Mouse (Mus musculus) Patski (cell line): ENCODE results near the gene Grk5. TPM values are rescaled to one million over a fixed set of nuclear protein-coding genes. Genes with fewer than 3 reads are reported as not detected.

Experiments used
- ATAC-seq: fragments of 100-300 bp; one replicate; pipeline ENCODE4 v1.8.0; 2021
- CTCF ChIA-PET: fragments of 350-600 bp; sonication (Branson Sonifier 250); formaldehyde crosslinking; loops from one replicate; lab custom pipeline; 2022; ENCODE audit warnings: inconsistent platforms; lab: Charles Lee
- POLR2A ChIA-PET: fragments of 350-600 bp; sonication (Branson Sonifier 250); formaldehyde crosslinking; loops from one replicate; lab custom pipeline; 2022; ENCODE audit warnings: antibody characterized with exemption, inconsistent platforms; lab: Charles Lee
- DNase-seq: peaks from one replicate; pipeline ENCODE4 v3.0.0-alpha.2; 2011; ENCODE audit warnings: low read depth, low spot score
- H3K27me3 ChIP-seq: fragments of 371-371 bp; one replicate; pipeline ENCODE4 v1.5.1; 2021
- CTCF ChIP-seq: fragments of 100-300 bp; IDR thresholded peaks from one replicate; pipeline ENCODE4 v1.5.1; 2021
- in situ Hi-C: fragments of 300-500 bp; cut with MboI; formaldehyde crosslinking; loops from 3 replicates; pipeline ENCODE4 v1.11.1; 2018; ENCODE audit warnings: low pct_unique_long_range_greater_than_20kb, mixed read lengths
- polyA plus RNA-seq: library from polyadenylated mRNA; unstranded; gene quantifications from one replicate; pipeline ENCODE4 v1.2.3, GENCODE M21; 2021

The Grk5 gene
- polyA plus RNA-seq, 1 experiment from 2014 or later: 13.8 TPM

GRCm38 (mm10) chr19:61084149-61084940, 194.8 kb downstream of the Grk5 start:
- H3K27me3 ChIP-seq: no peaks in the 10 kb centered on the region
- CTCF ChIA-PET: interaction anchor here (0.8 to 5.3 kb wide), 25 partner anchors 10 to 259 kb away, joined by 3 to 66 read pairs (median 4); partner anchors contain the start of genes Grk5 and Prdx3
- in situ Hi-C loops: no loop called here
- DNase-seq: peak; percentile 33
- TF ChIP-seq CTCF: peak; percentile 96
- ATAC-seq: peak; percentile 26
- POLR2A ChIA-PET: interaction anchor here (0.6 to 1.2 kb wide), 2 partner anchors 195 to 236 kb away, joined by 4 to 5 read pairs; partner anchors contain the start of gene Grk5

- in situ Hi-C loops: loop anchor here (5.0 kb wide), 1 partner anchor 198 kb away; the partner anchor contains the start of gene Grk5
- ChIA-PET POLR2A (interaction anchor here (0.6 kb wide), 1 partner anchor 237 kb away, joined by 4 read pairs; no protein-coding TSS in a partner anchor), CTCF (interaction anchor here (0.8 to 5.3 kb wide), 19 partner anchors 9 to 251 kb away, joined by 3 to 66 read pairs (median 4); partner anchors contain the start of genes Grk5 and Prdx3)
- ATAC-seq (no peak), DNase-seq (no peak)
- no peak for TF ChIP-seq CTCF
- H3K27me3 ChIP-seq: no peaks in the 10 kb centered on the region
Measured at GRCm38 (mm10) chr19:61085217-61085616, 195.7 kb downstream of the Grk5 start.

DNA sequence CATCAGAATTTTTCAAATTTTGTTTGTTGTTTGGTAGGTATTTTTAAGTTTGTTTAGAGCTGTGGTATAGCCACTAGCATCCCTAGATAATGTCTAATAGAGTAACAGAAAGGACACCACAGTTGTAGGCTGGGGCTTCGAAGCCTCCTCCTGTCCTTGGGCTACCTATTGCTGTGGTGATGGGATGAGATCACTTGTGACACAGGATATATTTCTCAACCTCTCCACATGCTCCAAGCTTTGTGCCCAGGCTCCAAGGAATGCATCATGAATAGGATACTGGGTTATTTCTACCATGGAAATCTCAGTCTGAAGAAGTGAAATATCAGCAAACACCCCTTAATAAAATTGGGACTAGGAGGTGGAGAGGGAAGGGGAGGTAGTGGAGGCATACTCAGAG, 198.2 kb downstream of the Grk5 start:
- no peak for TF ChIP-seq CTCF
- in situ Hi-C loops: loop anchor here (5.0 kb wide), 1 partner anchor 200 kb away; the partner anchor contains the start of gene Grk5
- POLR2A ChIA-PET: no interaction called here
- ATAC-seq (no peak), DNase-seq (no peak)
- CTCF ChIA-PET: interaction anchor here (1.2 to 5.3 kb wide), 5 partner anchors 10 to 205 kb away, joined by 4 to 66 read pairs (median 8); partner anchors contain the start of gene Grk5
- no peaks in the 10 kb centered on the region for H3K27me3 ChIP-seq

GRCm38 (mm10) chr19:61089001-61089400, 199.5 kb downstream of the Grk5 start:
- in situ Hi-C loops: loop anchor here (5.0 kb wide), 1 partner anchor 202 kb away; the partner anchor contains the start of gene Grk5
- no peak for TF ChIP-seq CTCF
- ChIA-PET POLR2A (no interaction called here), CTCF (interaction anchor here (1.4 to 3.8 kb wide), 3 partner anchors 9 to 210 kb away, joined by 5 to 19 read pairs (median 8); partner anchors contain the start of gene Grk5)
- no peaks in the 10 kb centered on the region for H3K27me3 ChIP-seq
- DNase-seq (no peak), ATAC-seq (no peak)

DNA sequence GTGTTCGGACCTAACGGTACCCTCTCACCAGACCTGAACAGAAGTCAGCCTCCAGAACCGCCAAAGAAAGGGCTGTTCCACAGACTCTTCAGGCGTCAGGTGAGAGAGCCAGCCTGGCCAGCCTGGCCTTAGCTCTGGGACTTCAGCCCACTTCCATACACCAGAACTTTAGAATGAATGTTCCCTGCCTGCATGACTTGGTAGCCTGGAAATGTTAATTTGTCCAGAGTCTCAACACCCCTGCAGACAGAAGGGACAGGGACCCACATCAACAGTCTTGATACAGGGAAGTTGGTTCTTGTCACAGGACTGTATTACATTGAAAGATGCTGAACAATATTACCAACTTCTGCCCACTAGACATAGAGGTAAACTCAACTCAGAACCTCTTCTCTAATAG, 201.0 kb downstream of the Grk5 start:
- no peak for TF ChIP-seq CTCF
- H3K27me3 ChIP-seq: no peaks in the 10 kb centered on the region
- no peak for ATAC-seq
- in situ Hi-C loops: no loop called here
- no peak for DNase-seq
- CTCF ChIA-PET: interaction anchor here (0.9 to 3.8 kb wide), 3 partner anchors 147 to 207 kb away, joined by 3 to 19 read pairs (median 3); partner anchors contain the start of gene Grk5
- POLR2A ChIA-PET: no interaction called here

DNA sequence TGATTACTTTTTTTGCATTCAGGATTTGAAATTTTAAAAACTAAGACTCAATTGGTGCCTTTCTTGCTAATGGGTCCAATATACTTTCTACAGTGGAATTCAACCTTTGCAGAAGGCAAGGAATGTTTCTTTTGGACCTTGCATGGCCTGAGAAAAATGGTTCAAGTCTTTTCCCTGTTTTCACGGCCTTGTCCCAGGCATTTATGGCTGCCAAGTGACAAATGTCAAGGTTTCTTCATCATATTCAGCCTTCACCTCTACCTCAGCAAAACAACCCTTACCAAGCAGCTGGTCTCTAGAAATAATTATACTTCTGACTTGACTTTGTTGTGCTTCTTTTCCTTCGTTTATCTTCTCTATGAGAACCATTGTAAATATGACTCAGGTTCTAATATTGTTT, 207.2 kb downstream of the Grk5 start:
- no peak for DNase-seq
- CTCF ChIA-PET: interaction anchor here (1.7 kb wide), 2 partner anchors 216 to 222 kb away, joined by 4 to 5 read pairs; partner anchors contain the start of gene Prdx3
- H3K27me3 ChIP-seq: no peaks in the 10 kb centered on the region
- no peak for ATAC-seq
- POLR2A ChIA-PET: no interaction called here
- no peak for TF ChIP-seq CTCF
- in situ Hi-C loops: no loop called here

GRCm38 (mm10) chr19:61097764-61098163, 208.2 kb downstream of the Grk5 start:
- TF ChIP-seq CTCF: peak; percentile 74
- ChIA-PET POLR2A (no interaction called here), CTCF (interaction anchor here (0.6 to 1.7 kb wide), 10 partner anchors 10 to 257 kb away, joined by 3 to 8 read pairs (median 4); partner anchors contain the start of gene Prdx3)
- in situ Hi-C loops: no loop called here
- no peaks in the 10 kb centered on the region for H3K27me3 ChIP-seq
- no peak for DNase-seq
- ATAC-seq: peak; percentile 47

- ChIA-PET CTCF (interaction anchor here (1.3 to 1.4 kb wide), 2 partner anchors 90 to 231 kb away, joined by 4 read pairs; no protein-coding TSS in a partner anchor), POLR2A (no interaction called here)
- H3K27me3 ChIP-seq: no peaks in the 10 kb centered on the region
- DNase-seq (no peak), ATAC-seq (no peak)
- in situ Hi-C loops: no loop called here
- peak; percentile 50 for TF ChIP-seq CTCF
Measured at GRCm38 (mm10) chr19:61110184-61110583, 220.6 kb downstream of the Grk5 start.

GRCm38 (mm10) chr19:61131096-61131495, 241.5 kb downstream of the Grk5 start:
- POLR2A ChIA-PET: no interaction called here
- in situ Hi-C loops: no loop called here

DNA sequence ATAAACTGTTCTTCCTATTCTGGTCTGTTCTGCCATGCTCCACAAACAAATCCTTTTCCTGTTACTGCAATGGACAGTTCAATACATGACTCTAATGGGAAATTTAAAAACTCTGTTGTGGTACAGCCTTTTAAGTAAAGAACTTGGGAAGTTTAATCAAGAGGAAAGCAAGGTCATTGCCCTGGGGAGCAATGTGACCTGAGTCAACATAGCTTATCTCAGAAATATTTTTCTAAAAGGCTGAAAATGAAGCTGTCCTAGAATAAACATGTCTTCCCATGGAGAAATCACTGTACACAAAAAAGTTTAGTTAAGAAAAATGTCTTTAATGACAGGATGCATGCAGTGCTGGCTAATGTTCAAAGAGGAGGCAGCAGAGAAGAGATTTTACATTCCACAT, 249.1 kb downstream of the Grk5 start:
- ChIA-PET CTCF (no interaction called here), POLR2A (no interaction called here)
- TF ChIP-seq CTCF: no peak
- DNase-seq (no peak), ATAC-seq (no peak)
- no peaks in the 10 kb centered on the region for H3K27me3 ChIP-seq
- in situ Hi-C loops: no loop called here

More at GRCm38 (mm10) chr19:61131096-61131495, 241.5 kb downstream of the Grk5 start:
- DNase-seq (no peak), ATAC-seq (no peak)
- TF ChIP-seq CTCF: no peak
- H3K27me3 ChIP-seq: no peaks in the 10 kb centered on the region
- CTCF ChIA-PET: interaction anchor here (2.3 kb wide), 1 partner anchor 31 kb away, joined by 5 read pairs; no protein-coding TSS in a partner anchor
